Mouse (Mus musculus) brain, adult 2 months (tissue): ENCODE data around the gene Clmn.

ENCODE experiments used
- DNase-seq: peaks from one replicate; pipeline ENCODE4 v3.0.0; 2011; ENCODE audit warnings: low read depth, low spot score

The Clmn gene

GRCm38 (mm10) chr12:104880367-104880766, 15.5 kb upstream of the Clmn start:
- DNase-seq = no peak

- DNase-seq = no peak
Measured at GRCm38 (mm10) chr12:104879577-104879989, 14.7 kb upstream of the Clmn start.

- DNase-seq = no peak
Measured at GRCm38 (mm10) chr12:104876053-104876452, 11.2 kb upstream of the Clmn start.

- no peak for DNase-seq
Measured at GRCm38 (mm10) chr12:104871987-104872386, 7.1 kb upstream of the Clmn start.

- no peak for DNase-seq
Measured at GRCm38 (mm10) chr12:104869737-104870136, 4.9 kb upstream of the Clmn start.

DNA sequence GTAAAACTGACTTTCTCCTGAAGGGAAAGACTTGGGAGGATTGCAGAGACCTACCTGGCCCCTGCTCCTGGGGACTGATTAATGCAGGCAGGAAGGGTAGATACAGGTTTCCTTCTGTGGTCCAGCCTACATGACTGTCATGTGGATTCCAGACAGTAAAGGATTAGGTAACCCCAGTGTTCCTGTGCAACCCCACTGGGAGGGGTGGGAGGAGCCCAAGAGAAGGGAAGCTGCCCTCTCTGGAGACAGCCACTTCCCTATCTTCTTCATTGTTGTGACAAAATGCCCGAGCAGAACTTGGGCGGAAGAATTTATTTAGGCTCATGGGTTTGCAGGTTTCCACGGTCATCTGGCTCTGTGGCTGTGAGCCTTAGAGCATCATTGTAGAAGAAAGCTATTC, 3.6 kb upstream of the Clmn start:
- no peak for DNase-seq

DNA sequence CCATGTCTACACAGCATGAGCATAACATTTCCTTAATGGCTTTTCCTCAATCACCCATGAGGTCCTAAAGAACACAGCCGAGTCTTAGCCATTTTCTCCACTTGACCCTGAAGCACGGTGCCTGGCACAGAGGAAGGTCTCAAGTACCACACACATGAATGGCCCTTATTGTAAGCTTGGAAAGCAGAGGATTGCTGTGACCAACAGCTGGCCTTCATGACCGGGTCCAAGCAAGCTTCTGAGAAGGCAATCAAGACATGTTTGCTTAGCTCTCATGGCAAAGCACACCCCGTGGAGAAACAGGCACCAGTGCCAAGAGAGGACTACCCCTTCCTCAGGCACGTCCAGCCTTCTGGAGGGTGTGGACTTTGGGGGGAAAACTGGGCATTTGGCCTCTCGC, 3.0 kb upstream of the Clmn start:
- no peak for DNase-seq

DNA sequence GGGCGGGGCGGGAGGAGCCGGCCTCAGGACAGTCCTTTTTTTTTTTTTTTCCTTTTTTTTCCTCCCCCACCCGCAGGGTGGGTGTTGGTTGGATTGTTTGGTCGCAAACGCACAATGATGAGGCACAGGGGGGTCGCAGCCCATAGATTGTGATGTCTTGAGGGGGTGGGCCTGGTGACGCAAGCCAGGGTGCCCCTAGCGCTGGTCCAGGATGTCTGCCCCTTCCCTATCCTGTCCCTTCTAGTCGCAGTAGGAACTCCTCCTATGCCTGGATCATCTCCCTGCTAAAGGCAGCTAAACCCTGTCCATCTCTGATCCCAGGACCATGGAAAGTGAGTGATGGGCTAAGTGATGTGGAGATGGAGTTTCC, 275 bp upstream of the Clmn start:
- no peak for DNase-seq

DNA sequence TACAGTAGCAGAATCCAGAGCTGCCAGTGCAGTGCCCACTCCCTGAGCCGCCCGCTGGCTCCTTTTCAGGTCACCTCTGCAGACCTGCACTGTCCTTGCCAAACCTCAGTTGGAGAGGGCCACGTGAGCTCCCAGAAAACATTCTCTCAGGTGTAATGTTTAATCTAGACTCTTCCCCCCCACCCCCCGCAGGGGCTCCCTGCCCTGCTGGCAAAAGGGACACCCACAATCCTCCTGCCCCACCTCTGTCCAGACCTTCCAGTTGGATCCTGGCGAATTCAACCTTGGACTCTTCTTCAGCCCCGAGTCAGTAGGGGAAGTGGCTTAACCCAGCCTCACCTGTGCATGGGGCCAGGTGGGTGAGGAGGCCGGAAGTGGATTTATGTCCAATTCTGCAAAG, 1.2 kb downstream of the Clmn start:
- DNase-seq = no peak

- peak; percentile 82 for DNase-seq
Measured at GRCm38 (mm10) chr12:104859140-104859539, 5.7 kb downstream of the Clmn start.

- DNase-seq = no peak
Measured at GRCm38 (mm10) chr12:104858732-104859131, 6.1 kb downstream of the Clmn start.

GRCm38 (mm10) chr12:104857614-104858013, 7.3 kb downstream of the Clmn start:
- no peak for DNase-seq

DNA sequence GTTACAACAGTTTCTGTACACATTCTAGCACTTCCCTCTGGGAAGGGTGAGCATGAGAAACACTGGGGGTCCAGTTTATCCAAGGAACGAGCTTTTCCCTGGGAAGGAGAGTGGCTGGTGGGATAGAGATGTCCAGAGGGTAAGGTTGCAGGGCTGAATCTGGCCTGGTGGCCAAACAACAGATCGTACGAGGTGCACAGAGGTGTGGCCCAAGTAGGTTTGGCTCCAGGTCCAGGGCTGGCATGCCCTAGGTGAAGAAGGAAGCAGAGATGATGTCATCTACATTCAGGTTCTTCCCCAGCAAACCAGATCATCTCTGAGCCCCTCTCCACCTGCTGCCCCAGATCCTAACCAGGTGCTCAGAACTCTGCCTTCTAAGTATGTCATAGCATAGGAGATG, 8.3 kb downstream of the Clmn start:
- no peak for DNase-seq

- no peak for DNase-seq
Measured at GRCm38 (mm10) chr12:104855548-104855947, 9.3 kb downstream of the Clmn start.

DNA sequence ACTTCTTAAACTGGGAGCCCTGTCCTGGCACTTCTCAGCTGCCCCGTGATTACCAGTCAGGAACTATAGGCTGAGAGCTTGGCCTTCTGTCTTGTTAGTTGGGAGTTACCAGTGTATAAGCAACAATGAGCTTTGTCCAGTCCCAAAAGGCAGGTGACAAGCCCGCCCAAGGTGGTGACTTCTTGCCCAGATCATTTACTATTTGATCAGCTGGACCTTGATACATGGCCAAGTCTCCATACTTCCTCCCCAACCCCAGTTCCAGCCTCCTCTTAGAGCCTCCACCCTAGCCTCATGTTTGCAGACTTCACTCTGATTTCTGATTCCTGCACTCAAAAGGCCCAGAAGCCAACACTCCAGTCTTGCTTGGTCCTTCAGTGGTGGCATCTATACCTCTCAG, 10.1 kb downstream of the Clmn start:
- DNase-seq = no peak

GRCm38 (mm10) chr12:104853374-104853773, 11.5 kb downstream of the Clmn start:
- no peak for DNase-seq

DNA sequence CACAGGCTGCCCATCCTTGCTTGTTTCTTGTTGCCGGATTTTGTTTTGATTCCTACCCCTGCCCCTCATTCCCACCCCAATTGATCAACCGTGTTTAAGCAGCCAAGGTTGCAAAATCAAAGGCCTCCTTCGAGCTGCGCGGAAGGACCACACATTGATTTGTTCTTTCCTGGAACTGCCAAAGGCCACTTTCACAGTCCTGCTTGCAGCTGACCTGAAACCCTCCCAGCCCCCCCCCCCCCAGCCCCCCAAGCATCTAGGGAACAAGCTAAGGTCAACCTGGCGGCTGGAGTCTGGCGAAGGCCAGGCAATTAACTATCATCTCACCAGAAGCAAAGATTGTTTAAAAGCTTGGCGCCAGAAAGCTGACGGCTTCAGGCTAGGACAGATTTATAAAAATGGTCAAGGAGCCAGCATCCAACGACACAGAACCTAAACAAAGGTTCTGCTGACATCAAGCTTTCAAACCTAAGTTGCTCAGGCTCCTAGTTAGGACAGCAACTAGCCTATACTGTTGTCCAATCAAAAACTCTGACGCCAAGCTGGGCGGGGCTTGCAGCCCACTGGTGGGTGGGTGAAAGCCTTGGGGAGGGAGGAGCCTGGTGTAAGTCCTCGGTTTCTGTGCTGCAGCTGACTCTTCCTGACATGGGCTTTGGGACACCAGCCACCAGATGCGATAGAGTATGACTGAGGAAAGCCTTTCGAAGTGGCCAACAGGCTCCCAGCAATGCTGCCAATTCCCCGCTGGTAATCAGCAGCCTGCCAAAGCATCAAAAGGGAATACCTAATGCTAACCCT, 13.0 kb downstream of the Clmn start:
- DNase-seq = peak; percentile 93

- DNase-seq = peak; percentile 86
Measured at GRCm38 (mm10) chr12:104850119-104850518, 14.8 kb downstream of the Clmn start.

GRCm38 (mm10) chr12:104848667-104849066, 16.2 kb downstream of the Clmn start:
- DNase-seq = no peak

GRCm38 (mm10) chr12:104847227-104847626, 17.6 kb downstream of the Clmn start:
- DNase-seq = no peak

DNA sequence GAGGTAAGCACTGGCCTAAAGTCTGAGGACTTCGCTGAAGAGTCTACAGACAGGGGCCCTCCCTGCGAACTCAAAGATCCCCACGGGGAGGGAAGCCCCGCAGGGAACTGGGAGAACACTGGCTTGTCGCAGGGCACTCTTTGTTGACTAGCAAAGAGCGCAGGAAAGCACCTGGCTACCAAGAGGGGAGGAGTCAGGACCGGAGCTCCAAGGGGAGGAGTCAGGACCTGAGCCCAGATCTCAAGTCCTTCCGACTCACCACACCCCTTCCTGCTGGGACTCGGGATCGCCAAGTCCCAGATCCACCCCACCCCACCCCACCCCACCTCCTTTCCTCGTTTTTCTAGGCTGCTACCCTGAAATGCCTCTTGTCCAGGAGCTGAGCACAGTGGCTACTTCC, 19.2 kb downstream of the Clmn start:
- DNase-seq = peak; percentile 48

DNA sequence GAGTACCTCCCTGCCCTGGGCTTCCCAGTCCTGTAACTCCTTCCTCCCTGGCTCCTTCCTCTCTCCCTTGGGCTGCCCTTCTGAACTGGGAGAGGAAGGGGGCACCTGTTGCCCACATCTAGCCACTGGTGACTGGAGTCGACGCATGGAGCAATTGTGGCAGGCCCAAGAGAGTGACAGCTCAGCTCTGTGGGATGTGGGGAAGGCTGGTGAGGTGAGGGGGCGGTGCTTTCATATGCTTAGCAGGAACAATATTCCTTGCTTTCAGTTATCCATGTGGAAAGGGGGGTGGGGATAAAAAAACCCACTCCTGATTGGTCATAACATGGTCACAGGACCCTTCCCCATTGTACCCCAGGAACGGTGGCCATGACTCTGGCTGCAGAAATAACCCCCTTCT, 19.9 kb downstream of the Clmn start:
- DNase-seq = peak; percentile 60

GRCm38 (mm10) chr12:104844279-104844678, 20.6 kb downstream of the Clmn start:
- DNase-seq = no peak

DNA sequence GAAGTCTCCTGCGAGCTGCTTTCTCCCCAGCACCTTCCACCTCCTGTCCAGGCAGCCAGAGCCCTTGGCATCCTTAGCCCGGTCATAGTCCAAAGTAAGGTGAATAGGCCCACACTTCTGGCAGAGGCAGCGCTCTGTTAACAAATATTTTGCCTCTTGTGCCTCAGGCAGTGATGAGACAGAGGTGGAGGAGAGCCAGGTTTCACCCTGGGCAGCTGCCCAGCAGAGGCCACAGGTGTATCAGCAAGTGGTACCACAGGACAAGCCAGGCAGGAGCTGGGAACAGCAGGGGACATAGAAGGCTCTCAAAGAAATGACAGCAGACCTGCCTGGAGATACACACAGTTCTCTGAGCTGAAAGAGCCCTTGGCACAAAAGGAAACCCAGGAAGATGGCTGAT, 23.6 kb downstream of the Clmn start:
- no peak for DNase-seq
